Mouse (Mus musculus) cerebellum, adult 8-10 months (tissue): ENCODE measurements around the gene Lrrc1.

Source experiments
- DNase-seq: peaks from one replicate; pipeline ENCODE4 v3.0.0; 2022

The Lrrc1 gene

GRCm38 (mm10) chr9:77541556-77541955, 3.1 kb downstream of the Lrrc1 start:
- DNase-seq, result no peak

GRCm38 (mm10) chr9:77539232-77539631, 5.4 kb downstream of the Lrrc1 start:
- no peak for DNase-seq

GRCm38 (mm10) chr9:77537357-77537756, 7.3 kb downstream of the Lrrc1 start:
- DNase-seq, result no peak

- no peak for DNase-seq
Measured at GRCm38 (mm10) chr9:77536832-77537231, 7.8 kb downstream of the Lrrc1 start.

GRCm38 (mm10) chr9:77536286-77536685, 8.4 kb downstream of the Lrrc1 start:
- no peak for DNase-seq

- peak; percentile 29 for DNase-seq
Measured at GRCm38 (mm10) chr9:77535021-77535744, 9.5 kb downstream of the Lrrc1 start.

GRCm38 (mm10) chr9:77528379-77529041, 16.2 kb downstream of the Lrrc1 start:
- no peak for DNase-seq

- no peak for DNase-seq
Measured at GRCm38 (mm10) chr9:77527170-77527569, 17.5 kb downstream of the Lrrc1 start.

GRCm38 (mm10) chr9:77526715-77527114, 18.0 kb downstream of the Lrrc1 start:
- no peak for DNase-seq

GRCm38 (mm10) chr9:77525595-77526295, 18.9 kb downstream of the Lrrc1 start:
- no peak for DNase-seq

- no peak for DNase-seq
Measured at GRCm38 (mm10) chr9:77523793-77524192, 20.9 kb downstream of the Lrrc1 start.

GRCm38 (mm10) chr9:77522476-77522875, 22.2 kb downstream of the Lrrc1 start:
- no peak for DNase-seq

- no peak for DNase-seq
Measured at GRCm38 (mm10) chr9:77519198-77519597, 25.5 kb downstream of the Lrrc1 start.

GRCm38 (mm10) chr9:77516782-77517364, 27.8 kb downstream of the Lrrc1 start:
- no peak for DNase-seq

- DNase-seq, result no peak
Measured at GRCm38 (mm10) chr9:77513892-77514291, 30.8 kb downstream of the Lrrc1 start.

- no peak for DNase-seq
Measured at GRCm38 (mm10) chr9:77512220-77512619, 32.5 kb downstream of the Lrrc1 start.

- DNase-seq, result no peak
Measured at GRCm38 (mm10) chr9:77510574-77510973, 34.1 kb downstream of the Lrrc1 start.

GRCm38 (mm10) chr9:77507743-77508394, 36.8 kb downstream of the Lrrc1 start:
- no peak for DNase-seq

- peak; percentile 13 for DNase-seq
Measured at GRCm38 (mm10) chr9:77502548-77503438, 41.9 kb downstream of the Lrrc1 start.

GRCm38 (mm10) chr9:77502171-77502547, 42.5 kb downstream of the Lrrc1 start:
- no peak for DNase-seq

- DNase-seq, result no peak
Measured at GRCm38 (mm10) chr9:77499084-77499483, 45.6 kb downstream of the Lrrc1 start.

GRCm38 (mm10) chr9:77498406-77498805, 46.3 kb downstream of the Lrrc1 start:
- DNase-seq, result no peak
